Mouse (Mus musculus) ES-E14 (cell line): Measurements from ENCODE around the gene Adam8.

Source experiments
- HCFC1 ChIP-seq: IDR thresholded peaks from 2 replicates; pipeline ENCODE4 v1.6.1; 2012; ENCODE audit warnings: low read length, inconsistent platforms, borderline replicate concordance; ENCODE audit not compliant: insufficient read depth
- ZC3H11A ChIP-seq: IDR thresholded peaks from 2 replicates; pipeline ENCODE4 v1.6.1; 2012; ENCODE audit warnings: low read depth, mild to moderate bottlenecking, inconsistent platforms, low read length, borderline replicate concordance

- TF ChIP-seq ZC3H11A = no peak
- no peak for TF ChIP-seq HCFC1
These were observed 8.9 kb upstream of the Adam8 start for GRCm38 (mm10) chr7:140001086-140001740.
